Mouse (Mus musculus) embryonic facial prominence, embryonic 14.5 days (tissue): ENCODE data around the gene Parvg. TPM values are rescaled to one million over a fixed set of nuclear protein-coding genes. Genes with fewer than 3 reads are reported as not detected.
"Not testable (repeated sequence)": the region's sequence is repeated elsewhere in the genome, so short reads cannot be mapped to it uniquely, and the experiment has no call there.

Experiments used
- ATAC-seq: fragments of 200-750 bp; cut with Nextera tagmentation; 2 replicates; pipeline ENCODE4 v1.8.0; 2017; ENCODE audit warnings: low read depth, moderate number of reproducible peaks, moderate TSS enrichment
- DNase-seq: peaks from one replicate; pipeline ENCODE4 v3.0.0-alpha.2; 2015; ENCODE audit warnings: low spot score
- H3K27ac ChIP-seq: fragments of 300-500 bp; sonication (generic); replicated peaks from 2 replicates; pipeline ENCODE4 v1.5.1; 2014; ENCODE audit warnings: low read depth, mild to moderate bottlenecking, low read length, moderate library complexity
- H3K27me3 ChIP-seq: fragments of 300-500 bp; sonication (generic); replicated peaks from 2 replicates; pipeline ENCODE4 v1.6.1; 2014; ENCODE audit warnings: low read length; ENCODE audit not compliant: control insufficient read depth, insufficient read depth
- H3K36me3 ChIP-seq: fragments of 300-500 bp; sonication (generic); 2 replicates; pipeline ENCODE4 v1.6.1; 2014; ENCODE audit warnings: low read length, mixed read lengths; ENCODE audit not compliant: control insufficient read depth, insufficient read depth
- H3K4me1 ChIP-seq: fragments of 300-500 bp; sonication (generic); 2 replicates; pipeline ENCODE4 v1.6.1; 2014; ENCODE audit warnings: antibody characterized with exemption, low read length; ENCODE audit not compliant: control insufficient read depth, insufficient read depth
- H3K4me2 ChIP-seq: fragments of 300-500 bp; sonication (generic); 2 replicates; pipeline ENCODE4 v1.6.1; 2014; ENCODE audit warnings: low read depth, mild to moderate bottlenecking, low read length, moderate library complexity, mixed read lengths
- H3K4me3 ChIP-seq: fragments of 300-500 bp; sonication (generic); 2 replicates; pipeline ENCODE4 v1.5.1; 2014; ENCODE audit warnings: low read depth, mild to moderate bottlenecking, low read length
- H3K9ac ChIP-seq: fragments of 300-500 bp; sonication (generic); 2 replicates; pipeline ENCODE4 v1.6.1; 2014; ENCODE audit warnings: low read depth, mild to moderate bottlenecking, low read length, moderate library complexity, mixed read lengths
- H3K9me3 ChIP-seq: fragments of 300-500 bp; sonication (generic); 2 replicates; pipeline ENCODE4 v1.6.1; 2016; ENCODE audit warnings: low read length; ENCODE audit not compliant: control insufficient read depth
- WGBS: fragments of 180-500 bp; shearing (Covaris S2); extraction: QIAGEN DNeasy Blood & Tissue Kit; methylation state at CpG from one replicate; pipeline ENCODE4 v1.1.7; 2014; 5-methylcytosine and 5-hydroxymethylcytosine counted together
- polyA plus RNA-seq: library from polyadenylated mRNA; unstranded; fragments of >200 nt; fragmentation: Nextera tagmentation; extraction: Ambion mirVana; gene quantifications from 2 replicates; pipeline ENCODE4 v1.2.1, GENCODE M21; 2014

The Parvg gene
- polyA plus RNA-seq, 1 experiment from 2014 or later, result 2.4 TPM

GRCm38 (mm10) chr15:84285453-84285852 is 38.4 kb upstream of the Parvg start:
- no peaks in the 10 kb centered on the region for H3K9me3 ChIP-seq
- H3K9ac ChIP-seq, result no peak overlapping the region
- DNase-seq (peak; percentile 50), ATAC-seq (no peak)
- no peaks in the 10 kb centered on the region for H3K27me3 ChIP-seq
- no peak overlapping the region for H3K27ac ChIP-seq
- H3K4me1 ChIP-seq, result no peaks in the 10 kb centered on the region
- 55% methylated on average over 7 of the region's 7 CpGs for WGBS
- H3K4me2 ChIP-seq, result no peak overlapping the region
- no peak overlapping the region for H3K4me3 ChIP-seq
- H3K36me3 ChIP-seq, result no peaks in the 10 kb centered on the region

- H3K4me2 ChIP-seq, H3K27me3 ChIP-seq, H3K36me3 ChIP-seq, H3K9me3 ChIP-seq, ATAC-seq, H3K9ac ChIP-seq, H3K27ac ChIP-seq, DNase-seq, H3K4me3 ChIP-seq, H3K4me1 ChIP-seq: not testable (repeated sequence)
- 87% methylated on average over 1 of the region's 1 CpGs for WGBS
Measured at GRCm38 (mm10) chr15:84288953-84289352, 34.9 kb upstream of the Parvg start.

GRCm38 (mm10) chr15:84291097-84291496 is 32.7 kb upstream of the Parvg start:
- Histone ChIP-seq H3K4me1 (no peaks in the 10 kb centered on the region), H3K27me3 (no peaks in the 10 kb centered on the region), H3K9ac (no peak overlapping the region), H3K4me3 (no peak overlapping the region), H3K27ac (no peak overlapping the region), H3K4me2 (no peak overlapping the region), H3K36me3 (no peaks in the 10 kb centered on the region), H3K9me3 (no peaks in the 10 kb centered on the region)
- ATAC-seq (no peak), DNase-seq (no peak)
- WGBS, result 89% methylated on average over 5 of the region's 5 CpGs

GRCm38 (mm10) chr15:84293590-84293989 is 30.2 kb upstream of the Parvg start:
- H3K9ac ChIP-seq, result no peak overlapping the region
- H3K4me1 ChIP-seq, result peaks cover 5% of the 10 kb centered on the region
- no peaks in the 10 kb centered on the region for H3K27me3 ChIP-seq
- 0 out of 2 replicates have a peak overlapping the region, but pooled peaks have one; percentile 6 for H3K27ac ChIP-seq
- 65% methylated on average over 12 of the region's 12 CpGs for WGBS
- H3K9me3 ChIP-seq, result no peaks in the 10 kb centered on the region
- no peak overlapping the region for H3K4me3 ChIP-seq
- H3K4me2 ChIP-seq, result no peak overlapping the region
- DNase-seq, result no peak
- no peak for ATAC-seq
- no peaks in the 10 kb centered on the region for H3K36me3 ChIP-seq

GRCm38 (mm10) chr15:84294391-84294790 is 29.4 kb upstream of the Parvg start:
- DNase-seq, result no peak
- Histone ChIP-seq H3K4me3 (no peak overlapping the region), H3K27me3 (no peaks in the 10 kb centered on the region), H3K4me2 (no peak overlapping the region), H3K27ac (no peak overlapping the region), H3K9me3 (no peaks in the 10 kb centered on the region), H3K4me1 (peaks cover 12% of the 10 kb centered on the region), H3K36me3 (no peaks in the 10 kb centered on the region), H3K9ac (no peak overlapping the region)
- 80% methylated on average over 6 of the region's 9 CpGs for WGBS
- no peak for ATAC-seq

- 77% methylated on average over 10 of the region's 10 CpGs for WGBS
Measured at GRCm38 (mm10) chr15:84295225-84295624, 28.6 kb upstream of the Parvg start.

GRCm38 (mm10) chr15:84297454-84297853 is 26.4 kb upstream of the Parvg start:
- Histone ChIP-seq H3K9me3 (no peaks in the 10 kb centered on the region), H3K4me3 (no peak overlapping the region), H3K4me2 (no peak overlapping the region), H3K36me3 (no peaks in the 10 kb centered on the region), H3K9ac (no peak overlapping the region), H3K27me3 (no peaks in the 10 kb centered on the region), H3K27ac (no peak overlapping the region), H3K4me1 (peaks cover 35% of the 10 kb centered on the region)
- WGBS, result 50% methylated on average over 8 of the region's 8 CpGs
- ATAC-seq, result no peak
- DNase-seq, result no peak

More at GRCm38 (mm10) chr15:84295225-84295624, 28.6 kb upstream of the Parvg start:
- Histone ChIP-seq H3K9ac (no peak overlapping the region), H3K27me3 (no peaks in the 10 kb centered on the region), H3K4me2 (no peak overlapping the region), H3K4me3 (no peak overlapping the region), H3K4me1 (peaks cover 21% of the 10 kb centered on the region), H3K36me3 (no peaks in the 10 kb centered on the region), H3K27ac (no peak overlapping the region), H3K9me3 (no peaks in the 10 kb centered on the region)
- ATAC-seq, result no peak
- no peak for DNase-seq

GRCm38 (mm10) chr15:84298804-84299370 is 24.9 kb upstream of the Parvg start:
- Histone ChIP-seq H3K27ac (no peak overlapping the region), H3K27me3 (no peaks in the 10 kb centered on the region), H3K9me3 (no peaks in the 10 kb centered on the region), H3K9ac (no peak overlapping the region), H3K4me1 (peaks cover 43% of the 10 kb centered on the region), H3K4me3 (no peak overlapping the region), H3K4me2 (no peak overlapping the region), H3K36me3 (no peaks in the 10 kb centered on the region)
- DNase-seq (peak; percentile 86), ATAC-seq (peak; percentile 81)
- WGBS, result 22% methylated on average over 9 of the region's 13 CpGs

- Histone ChIP-seq H3K9me3 (no peaks in the 10 kb centered on the region), H3K4me1 (peaks cover 43% of the 10 kb centered on the region), H3K36me3 (no peaks in the 10 kb centered on the region), H3K9ac (no peak overlapping the region), H3K27me3 (no peaks in the 10 kb centered on the region), H3K4me3 (no peak overlapping the region), H3K4me2 (no peak overlapping the region), H3K27ac (peak overlapping the region; percentile 28; the same call in 1 of the 2 replicates)
- ATAC-seq (no peak; the same call in 1 of the 2 replicates), DNase-seq (peak; percentile 79)
- WGBS, result 28% methylated on average over 9 of the region's 9 CpGs
Measured at GRCm38 (mm10) chr15:84299662-84300333, 24.0 kb upstream of the Parvg start.
